Mouse (Mus musculus): Measurements from ENCODE around the gene Creld1. TPM values are rescaled to one million over a fixed set of nuclear protein-coding genes. Genes with fewer than 3 reads are reported as not detected.

Creld1 gene
- polyA plus RNA-seq (2014; fragmentation: Nextera tagmentation; extraction: Ambion mirVana), result 30.7 and 32.6 TPM in 2 replicates

DNA sequence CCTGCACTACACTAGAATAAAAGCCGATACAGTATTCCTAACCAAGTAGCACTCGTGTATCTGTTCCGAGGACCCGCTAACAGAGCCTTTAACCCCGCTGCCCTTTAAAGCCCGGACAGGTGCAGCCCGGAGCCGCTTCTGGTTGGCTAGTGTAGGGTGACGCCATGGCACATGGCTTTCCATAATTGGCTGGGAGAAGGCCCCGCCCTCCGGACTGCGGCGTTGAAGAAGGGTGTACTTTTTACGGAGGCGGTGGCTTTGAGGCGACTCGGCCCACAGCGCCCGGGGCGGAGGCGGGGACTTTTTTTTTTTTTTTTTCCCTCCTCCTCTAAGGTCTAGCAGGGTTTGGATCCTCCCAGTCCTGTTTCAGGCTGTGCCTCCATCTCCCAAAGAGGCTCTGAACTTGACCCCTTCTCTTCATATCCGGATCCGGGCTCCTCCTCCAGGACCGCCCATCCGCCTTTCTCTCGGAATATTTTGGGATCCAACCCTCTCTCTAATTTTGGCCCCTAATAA, at the start of gene Creld1:
Gene Creld1, plus strand, starts transcription at position 198 of the 516 bp plus-strand sequence.
- no peaks in the 10 kb centered on the region for H3K9me3 ChIP-seq (ENCODE audit: control insufficient read depth, low read length)
- peak within 1 kb of the TSS; percentile 60 to 69 for H3K4me3 ChIP-seq (ENCODE audit: control insufficient read depth in 1 of 2, insufficient read depth in 1 of 2, low read depth in 1 of 2, low read length in 2 of 2)
- H3K36me3 ChIP-seq (ENCODE audit: control insufficient read depth, insufficient read depth, low read length), result peaks cover 15% of the 10 kb centered on the region
- peaks cover 16 to 27% of the 10 kb centered on the region in 2 experiments for H3K4me1 ChIP-seq (ENCODE audit: control insufficient read depth in 2 of 2, insufficient read depth in 2 of 2, low read length in 2 of 2)
- H3K27me3 ChIP-seq (ENCODE audit: control insufficient read depth, insufficient read depth, low read length), result peaks cover 4% of the 10 kb centered on the region; the same call in 1 of the 2 replicates
- H3K9ac ChIP-seq (ENCODE audit: low read length), result peak within 1 kb of the TSS; percentile 78
- peak within 1 kb of the TSS; percentile 70 to 86 for H3K27ac ChIP-seq (replicated peaks in 1 of 2; ENCODE audit: control insufficient read depth in 1 of 2, insufficient read depth in 1 of 2, low read depth in 2 of 2, low read length in 2 of 2)
- under 1% methylated on average over 25 of the region's 26 CpGs for WGBS
- peak; percentile 95 for ATAC-seq (ENCODE audit: insufficient number of reproducible peaks, insufficient read depth, low FRiP score, low read depth)
- H3K4me2 ChIP-seq (ENCODE audit: low read length), result peak within 1 kb of the TSS; percentile 79

DNA sequence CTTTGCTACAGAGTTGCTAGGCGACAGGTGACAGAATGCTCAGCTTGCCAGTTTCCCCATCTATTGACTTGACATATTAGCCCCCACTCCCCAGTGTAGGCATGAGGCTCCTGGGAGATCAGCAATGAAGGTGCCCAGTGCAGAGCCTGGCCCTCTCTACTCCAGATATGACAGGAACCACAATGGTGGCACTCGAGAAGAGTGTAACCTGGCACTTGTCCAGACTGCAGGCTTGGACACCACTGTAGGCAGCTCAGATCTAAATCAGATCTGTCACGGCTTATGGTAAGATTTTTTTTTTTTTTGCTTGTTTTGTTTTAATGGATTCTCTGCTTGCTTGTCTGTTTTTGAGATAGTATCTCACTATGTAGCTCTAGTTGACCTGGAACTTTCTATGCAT, 49.4 kb upstream of the Creld1 start:
- no peak for ATAC-seq (ENCODE audit: insufficient number of reproducible peaks, insufficient read depth, low FRiP score, low read depth)

DNA sequence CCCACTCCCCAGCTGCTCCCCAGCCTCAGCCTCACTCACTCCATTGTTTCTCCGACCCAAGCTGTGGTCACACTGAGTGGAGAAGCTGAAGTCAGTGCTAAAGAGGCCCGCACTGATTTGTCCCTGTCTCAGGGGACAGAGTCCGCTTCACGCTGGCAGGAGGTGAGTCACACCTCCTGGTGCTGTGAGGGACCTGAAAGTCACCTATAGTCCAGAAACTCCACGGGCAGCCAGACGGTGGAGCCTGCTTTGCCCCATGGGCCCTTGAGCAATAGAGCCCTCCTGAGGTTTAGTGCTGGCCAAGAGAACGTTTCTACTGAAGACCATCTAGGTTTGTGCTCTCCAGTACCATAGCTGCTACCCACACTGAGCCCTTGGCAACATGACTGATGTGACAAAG, 48.4 kb upstream of the Creld1 start:
- no peak overlapping the region for H3K4me2 ChIP-seq (ENCODE audit: low read length)
- H3K36me3 ChIP-seq (ENCODE audit: control insufficient read depth, insufficient read depth, low read length), result no peaks in the 10 kb centered on the region
- WGBS, result 66% methylated on average over 7 of the region's 7 CpGs
- H3K4me1 ChIP-seq (ENCODE audit: control insufficient read depth in 2 of 2, insufficient read depth in 2 of 2, low read length in 2 of 2), result no peaks in the 10 kb centered on the region
- H3K27me3 ChIP-seq (ENCODE audit: control insufficient read depth, insufficient read depth, low read length), result no peaks in the 10 kb centered on the region
- no peak overlapping the region for H3K27ac ChIP-seq (replicated peaks in 1 of 2; ENCODE audit: control insufficient read depth in 1 of 2, insufficient read depth in 1 of 2, low read depth in 2 of 2, low read length in 2 of 2)
- no peak overlapping the region for H3K9ac ChIP-seq (ENCODE audit: low read length)
- no peaks in the 10 kb centered on the region for H3K9me3 ChIP-seq (ENCODE audit: control insufficient read depth, low read length)
- no peak overlapping the region for H3K4me3 ChIP-seq (ENCODE audit: control insufficient read depth in 1 of 2, insufficient read depth in 1 of 2, low read depth in 1 of 2, low read length in 2 of 2)
- no peak for ATAC-seq (ENCODE audit: insufficient number of reproducible peaks, insufficient read depth, low FRiP score, low read depth)

More for the DNA sequence above, 49.4 kb upstream of the Creld1 start:
- no peak overlapping the region for H3K9ac ChIP-seq (ENCODE audit: low read length)
- no peaks in the 10 kb centered on the region for H3K9me3 ChIP-seq (ENCODE audit: control insufficient read depth, low read length)
- H3K4me2 ChIP-seq (ENCODE audit: low read length), result no peak overlapping the region
- H3K4me3 ChIP-seq (ENCODE audit: control insufficient read depth in 1 of 2, insufficient read depth in 1 of 2, low read depth in 1 of 2, low read length in 2 of 2), result no peak overlapping the region
- H3K36me3 ChIP-seq (ENCODE audit: control insufficient read depth, insufficient read depth, low read length), result no peaks in the 10 kb centered on the region
- WGBS, result 69% methylated on average over 3 of the region's 3 CpGs
- H3K27me3 ChIP-seq (ENCODE audit: control insufficient read depth, insufficient read depth, low read length), result no peaks in the 10 kb centered on the region
- H3K27ac ChIP-seq (replicated peaks in 1 of 2; ENCODE audit: control insufficient read depth in 1 of 2, insufficient read depth in 1 of 2, low read depth in 2 of 2, low read length in 2 of 2), result no peak overlapping the region
- no peaks in the 10 kb centered on the region for H3K4me1 ChIP-seq (ENCODE audit: control insufficient read depth in 2 of 2, insufficient read depth in 2 of 2, low read length in 2 of 2)

DNA sequence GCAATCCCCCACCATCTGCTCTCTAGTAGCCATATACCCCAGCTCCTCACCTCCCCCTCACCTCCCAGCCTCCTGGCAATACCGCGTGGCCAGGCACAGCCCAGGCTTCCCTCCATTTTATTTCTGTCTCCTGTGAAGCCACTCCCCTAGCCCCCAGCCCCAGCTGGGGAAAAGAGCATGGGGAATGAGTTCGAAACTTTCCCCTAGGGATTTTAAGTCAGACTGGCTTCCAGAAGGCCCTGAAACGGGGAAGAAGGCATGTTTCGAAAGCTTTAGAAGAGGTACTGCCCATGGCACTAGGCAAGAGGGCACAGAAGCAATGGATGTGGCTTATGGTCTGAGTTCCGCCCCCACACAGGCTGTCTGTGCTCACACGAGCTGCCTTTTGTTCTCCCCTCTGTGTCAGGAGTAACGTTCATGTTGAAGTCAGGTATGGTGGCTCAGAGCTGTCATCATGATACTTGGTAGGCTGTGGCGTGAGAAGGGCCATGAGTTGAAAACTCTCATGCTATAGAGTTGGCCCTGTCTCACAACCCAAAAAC, 47.4 kb upstream of the Creld1 start, which contains the start of gene Cidec:
Gene Cidec, minus strand, starts transcription at position 97 of the 542 bp plus-strand sequence.
- no peak within 1 kb of the TSS for H3K27ac ChIP-seq (replicated peaks in 1 of 2; ENCODE audit: control insufficient read depth in 1 of 2, insufficient read depth in 1 of 2, low read depth in 2 of 2, low read length in 2 of 2)
- H3K4me3 ChIP-seq (ENCODE audit: control insufficient read depth in 1 of 2, insufficient read depth in 1 of 2, low read depth in 1 of 2, low read length in 2 of 2), result no peak within 1 kb of the TSS
- H3K36me3 ChIP-seq (ENCODE audit: control insufficient read depth, insufficient read depth, low read length), result no peaks in the 10 kb centered on the region
- H3K4me2 ChIP-seq (ENCODE audit: low read length), result no peak within 1 kb of the TSS
- H3K27me3 ChIP-seq (ENCODE audit: control insufficient read depth, insufficient read depth, low read length), result no peaks in the 10 kb centered on the region
- H3K9ac ChIP-seq (ENCODE audit: low read length), result no peak within 1 kb of the TSS
- no peaks in the 10 kb centered on the region for H3K4me1 ChIP-seq (ENCODE audit: control insufficient read depth in 2 of 2, insufficient read depth in 2 of 2, low read length in 2 of 2)
- no peaks in the 10 kb centered on the region for H3K9me3 ChIP-seq (ENCODE audit: control insufficient read depth, low read length)
- no peak for ATAC-seq (ENCODE audit: insufficient number of reproducible peaks, insufficient read depth, low FRiP score, low read depth)
- WGBS, result 71% methylated on average over 9 of the region's 9 CpGs

DNA sequence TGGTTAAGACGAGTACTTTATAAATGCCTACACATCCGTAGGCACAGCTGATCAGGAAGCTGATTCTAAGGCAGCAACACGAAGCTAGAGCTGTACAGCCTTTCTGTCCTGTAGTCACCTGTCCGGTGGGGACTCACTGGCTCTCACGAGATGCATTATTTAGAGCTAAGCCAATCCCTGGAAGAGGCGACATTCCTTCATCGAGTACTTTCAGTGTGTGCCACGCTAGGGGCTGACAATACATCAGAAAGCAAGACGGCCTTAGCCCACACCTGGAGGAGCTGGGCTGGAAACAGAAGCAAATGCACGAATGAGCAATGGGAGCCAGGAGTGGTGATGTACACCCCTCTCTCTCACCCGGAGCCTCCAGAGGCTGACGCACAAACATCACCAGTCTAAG, 46.0 kb upstream of the Creld1 start:
- peaks cover 2% of the 10 kb centered on the region in 2 experiments; a peak in 1 of 4 replicates for H3K4me1 ChIP-seq (ENCODE audit: control insufficient read depth in 2 of 2, insufficient read depth in 2 of 2, low read length in 2 of 2)
- no peak overlapping the region for H3K27ac ChIP-seq (replicated peaks in 1 of 2; ENCODE audit: control insufficient read depth in 1 of 2, insufficient read depth in 1 of 2, low read depth in 2 of 2, low read length in 2 of 2)
- no peaks in the 10 kb centered on the region for H3K27me3 ChIP-seq (ENCODE audit: control insufficient read depth, insufficient read depth, low read length)
- no peak overlapping the region for H3K4me3 ChIP-seq (ENCODE audit: control insufficient read depth in 1 of 2, insufficient read depth in 1 of 2, low read depth in 1 of 2, low read length in 2 of 2)
- no peak overlapping the region for H3K4me2 ChIP-seq (ENCODE audit: low read length)
- H3K9ac ChIP-seq (ENCODE audit: low read length), result no peak overlapping the region
- no peaks in the 10 kb centered on the region for H3K36me3 ChIP-seq (ENCODE audit: control insufficient read depth, insufficient read depth, low read length)
- WGBS, result 72% methylated on average over 12 of the region's 12 CpGs
- no peaks in the 10 kb centered on the region for H3K9me3 ChIP-seq (ENCODE audit: control insufficient read depth, low read length)
- no peak for ATAC-seq (ENCODE audit: insufficient number of reproducible peaks, insufficient read depth, low FRiP score, low read depth)

DNA sequence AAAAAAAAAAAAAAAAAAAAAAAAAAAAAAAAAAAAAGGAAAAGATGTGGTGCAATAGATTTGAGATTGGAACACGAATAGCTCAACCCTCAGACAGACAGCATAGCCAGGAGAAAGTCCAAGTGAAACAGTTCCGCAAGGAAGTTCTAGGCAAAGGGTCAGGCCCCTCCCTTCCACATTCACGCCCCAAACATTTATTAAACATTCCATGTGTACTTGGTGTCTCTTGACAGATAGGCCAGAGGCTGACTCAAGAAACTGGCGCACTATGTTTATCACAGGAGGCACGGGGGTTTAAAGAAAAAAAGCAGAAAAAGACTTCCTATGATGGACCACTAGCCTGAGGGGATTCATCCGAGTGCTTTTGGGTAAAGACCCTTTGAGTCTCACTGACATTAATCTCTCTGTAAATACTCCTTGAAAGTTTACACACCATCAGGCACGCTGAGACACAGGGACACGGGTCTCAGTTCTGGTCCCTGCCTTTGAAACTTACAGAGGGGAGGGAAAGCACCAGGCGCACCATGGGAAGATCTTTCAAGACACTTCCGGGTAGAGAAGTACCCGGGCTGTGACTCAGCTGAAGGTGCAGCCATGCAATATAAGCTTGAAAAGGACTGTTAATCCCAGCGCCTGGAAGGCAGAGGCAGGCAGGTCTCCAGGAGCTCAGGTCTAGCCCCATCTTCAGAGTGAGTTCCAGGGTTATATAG, 44.2 kb upstream of the Creld1 start:
- peaks cover 7 to 11% of the 10 kb centered on the region in 2 experiments; a peak in 3 of 4 replicates for H3K4me1 ChIP-seq (ENCODE audit: control insufficient read depth in 2 of 2, insufficient read depth in 2 of 2, low read length in 2 of 2)
- no peaks in the 10 kb centered on the region for H3K9me3 ChIP-seq (ENCODE audit: control insufficient read depth, low read length)
- no peak overlapping the region for H3K4me3 ChIP-seq (ENCODE audit: control insufficient read depth in 1 of 2, insufficient read depth in 1 of 2, low read depth in 1 of 2, low read length in 2 of 2)
- no peak overlapping the region for H3K9ac ChIP-seq (ENCODE audit: low read length)
- H3K27me3 ChIP-seq (ENCODE audit: control insufficient read depth, insufficient read depth, low read length), result no peaks in the 10 kb centered on the region
- H3K4me2 ChIP-seq (ENCODE audit: low read length), result no peak overlapping the region
- H3K27ac ChIP-seq (replicated peaks in 1 of 2; ENCODE audit: control insufficient read depth in 1 of 2, insufficient read depth in 1 of 2, low read depth in 2 of 2, low read length in 2 of 2), result no peak overlapping the region
- no peak for ATAC-seq (ENCODE audit: insufficient number of reproducible peaks, insufficient read depth, low FRiP score, low read depth)
- no peaks in the 10 kb centered on the region for H3K36me3 ChIP-seq (ENCODE audit: control insufficient read depth, insufficient read depth, low read length)
- whole genome bisulfite sequencing, result 54% methylated on average over 12 of the region's 12 CpGs

DNA sequence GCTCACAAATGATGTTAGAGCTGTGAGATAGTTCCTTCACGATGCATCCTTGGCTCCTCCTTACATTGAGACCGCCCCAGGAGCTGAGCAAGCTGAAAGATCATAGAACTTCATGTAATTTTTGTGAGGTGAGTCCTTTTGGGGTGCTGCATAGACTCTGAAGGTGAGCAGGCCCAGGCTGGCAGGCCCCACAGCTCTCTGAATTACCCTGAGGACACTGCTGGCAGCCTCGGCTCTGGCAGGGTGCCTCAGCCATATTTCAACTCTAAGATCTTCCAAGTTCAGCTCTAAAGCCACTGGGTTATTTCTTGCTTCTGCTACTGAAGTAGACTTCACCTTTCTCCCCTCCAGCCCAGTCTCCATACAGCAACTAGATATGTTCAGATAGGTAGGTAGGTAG, 42.4 kb upstream of the Creld1 start:
- Histone ChIP-seq H3K27ac (replicated peaks in 1 of 2; ENCODE audit: control insufficient read depth in 1 of 2, insufficient read depth in 1 of 2, low read depth in 2 of 2, low read length in 2 of 2) (no peak overlapping the region), H3K9me3 (ENCODE audit: control insufficient read depth, low read length) (no peaks in the 10 kb centered on the region), H3K36me3 (ENCODE audit: control insufficient read depth, insufficient read depth, low read length) (0 out of 2 replicates have a peak, but pooled peaks cover 5% of the 10 kb centered on the region), H3K4me1 (ENCODE audit: control insufficient read depth in 2 of 2, insufficient read depth in 2 of 2, low read length in 2 of 2) (peaks cover 7 to 11% of the 10 kb centered on the region in 2 experiments; a peak in 3 of 4 replicates), H3K4me2 (ENCODE audit: low read length) (no peak overlapping the region), H3K4me3 (ENCODE audit: control insufficient read depth in 1 of 2, insufficient read depth in 1 of 2, low read depth in 1 of 2, low read length in 2 of 2) (no peak overlapping the region), H3K9ac (ENCODE audit: low read length) (no peak overlapping the region), H3K27me3 (ENCODE audit: control insufficient read depth, insufficient read depth, low read length) (no peaks in the 10 kb centered on the region)
- no peak for ATAC-seq (ENCODE audit: insufficient number of reproducible peaks, insufficient read depth, low FRiP score, low read depth)
- WGBS, result 83% methylated on average over 3 of the region's 3 CpGs
